Mouse (Mus musculus): ENCODE measurements at regions not wholly inside any gene's neighbourhood (a gene's known extent, or its start where the extent isn't known, plus 50 kb on each side); places are given as distances from the start of the nearest gene placed in this dataset.

- TF ChIP-seq POLR2A (IDR thresholded peaks at IDR 0.05; ENCODE audit: low read depth, low read length), result no peak
- TF ChIP-seq CTCF (IDR thresholded peaks at IDR 0.05; ENCODE audit: extremely low read depth, insufficient read length, insufficient replicate concordance, low read depth, low read length), result no peak
These were observed 385.4 kb upstream of the Npvf start for GRCm38 (mm10) chr6:51039486-51040180.

All from small intestine, adult 2 months (tissue).